Mouse (Mus musculus) thymus, postnatal 10 days (tissue): ENCODE data around the gene Mrpl4.
A peak's percentile ranks its signal among the peaks of the same experiment; 100 is the strongest.

Source experiments
- DNase-seq, 2 experiments: peaks; one replicate each; pipeline ENCODE4 v3.0.0; 2021; ENCODE audit warnings: low spot score in 2 of 2

The Mrpl4 gene

DNA sequence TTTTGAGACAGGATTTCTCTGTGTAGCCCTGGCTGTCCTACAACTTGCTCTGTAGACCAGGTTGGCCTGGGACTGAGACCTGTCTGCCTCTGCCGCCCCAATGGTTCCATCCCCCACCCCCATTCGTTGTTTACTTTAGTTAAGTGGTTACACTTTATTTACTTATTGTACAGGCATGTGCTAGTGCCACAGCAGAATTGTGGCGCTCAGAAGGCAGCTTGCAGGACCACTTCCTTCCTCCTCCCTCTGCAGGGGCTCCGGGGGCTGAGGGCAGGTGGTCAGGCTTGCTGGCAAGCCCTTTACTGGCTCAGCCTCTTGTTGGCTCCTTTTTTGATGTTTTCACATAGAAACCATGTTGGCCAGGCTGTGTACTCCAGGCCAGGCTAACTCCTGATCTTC lies 14.6 kb downstream of the Mrpl4 start:
- peak in 1 of 2 experiments; percentile 13 for DNase-seq

GRCm38 (mm10) chr9:21018600-21018999 lies 16.1 kb downstream of the Mrpl4 start:
- DNase-seq: no peak

DNA sequence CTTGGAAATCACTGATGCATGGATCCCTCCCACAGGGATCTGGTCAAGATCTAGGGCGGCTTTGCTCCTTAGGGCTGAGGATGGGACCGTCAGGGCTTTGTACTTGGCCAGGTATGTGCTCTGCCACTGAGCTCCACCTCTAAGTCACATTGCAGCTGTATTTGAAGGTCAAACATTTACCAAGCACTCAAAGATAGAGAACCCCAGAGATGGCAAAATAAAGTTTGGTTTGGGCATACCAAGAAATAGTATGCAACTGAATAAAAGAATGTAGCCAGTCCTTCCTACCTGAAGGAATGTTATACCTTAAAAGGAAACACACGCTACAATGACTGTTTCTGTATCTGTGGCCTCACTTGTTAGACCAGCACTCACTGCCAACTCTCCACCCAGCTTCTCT lies 18.8 kb downstream of the Mrpl4 start:
- DNase-seq: no peak

DNA sequence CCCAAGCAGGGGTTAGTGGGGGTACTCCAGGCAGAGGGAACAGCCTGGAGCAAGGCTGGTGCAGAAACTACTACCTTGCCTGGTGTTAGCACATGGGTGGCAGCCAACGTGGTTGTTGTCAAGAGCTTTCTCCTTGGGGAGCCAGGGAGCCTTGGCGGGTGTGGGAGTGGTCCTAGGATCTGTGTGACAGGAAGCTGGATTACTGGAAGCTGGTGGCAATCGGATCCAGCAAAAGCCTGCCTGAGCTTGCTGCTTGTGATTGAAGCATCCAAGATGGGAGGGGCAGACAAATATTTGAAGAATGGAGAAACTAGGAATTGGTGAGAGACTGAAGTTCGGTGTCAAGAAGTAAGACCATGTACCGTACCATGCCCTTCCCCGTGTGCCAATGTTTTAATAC lies 19.8 kb downstream of the Mrpl4 start:
- DNase-seq: no peak

GRCm38 (mm10) chr9:21022726-21023125 lies 20.2 kb downstream of the Mrpl4 start:
- DNase-seq: no peak

DNA sequence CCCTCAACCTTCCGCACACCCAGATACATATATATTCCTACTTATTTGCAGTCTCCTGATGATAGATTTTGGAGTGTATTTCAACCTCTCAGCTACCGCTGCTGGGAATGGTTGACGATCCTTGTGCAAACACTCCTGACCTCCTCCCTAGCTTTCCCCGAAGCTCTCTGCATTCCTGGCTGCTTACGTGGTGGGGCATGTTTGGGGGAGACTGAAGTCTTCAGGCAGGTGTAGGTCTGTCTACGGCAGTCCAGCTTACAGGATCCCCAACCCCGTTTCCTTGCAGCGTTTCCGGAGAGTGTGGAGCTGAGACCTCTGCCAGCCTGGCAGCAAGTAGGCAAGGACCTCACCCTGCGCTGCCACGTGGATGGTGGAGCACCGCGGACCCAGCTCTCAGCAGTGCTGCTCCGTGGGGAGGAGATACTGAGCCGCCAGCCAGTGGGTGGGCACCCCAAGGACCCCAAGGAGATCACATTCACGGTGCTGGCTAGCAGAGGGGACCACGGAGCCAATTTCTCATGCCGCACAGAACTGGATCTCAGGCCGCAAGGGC lies 22.8 kb downstream of the Mrpl4 start:
- no peak for DNase-seq

GRCm38 (mm10) chr9:21026849-21027248 lies 24.3 kb downstream of the Mrpl4 start:
- DNase-seq: no peak

DNA sequence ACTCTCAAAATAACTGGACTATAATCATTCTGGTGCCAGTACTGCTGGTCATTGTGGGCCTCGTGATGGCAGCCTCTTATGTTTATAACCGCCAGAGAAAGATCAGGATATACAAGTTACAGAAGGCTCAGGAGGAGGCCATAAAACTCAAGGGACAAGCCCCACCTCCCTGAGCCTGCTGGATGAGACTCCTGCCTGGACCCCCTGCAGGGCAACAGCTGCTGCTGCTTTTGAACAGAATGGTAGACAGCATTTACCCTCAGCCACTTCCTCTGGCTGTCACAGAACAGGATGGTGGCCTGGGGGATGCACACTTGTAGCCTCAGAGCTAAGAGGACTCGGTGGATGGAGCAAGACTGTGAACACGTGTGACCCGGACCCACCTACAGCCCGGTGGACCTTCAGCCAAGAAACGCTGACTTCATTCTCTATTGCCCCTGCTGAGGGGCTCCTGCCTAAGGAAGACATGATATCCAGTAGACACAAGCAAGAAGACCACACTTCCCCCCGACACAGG lies 25.3 kb downstream of the Mrpl4 start:
- no peak for DNase-seq

GRCm38 (mm10) chr9:21028560-21029110 lies 26.1 kb downstream of the Mrpl4 start:
- DNase-seq: no peak

DNA sequence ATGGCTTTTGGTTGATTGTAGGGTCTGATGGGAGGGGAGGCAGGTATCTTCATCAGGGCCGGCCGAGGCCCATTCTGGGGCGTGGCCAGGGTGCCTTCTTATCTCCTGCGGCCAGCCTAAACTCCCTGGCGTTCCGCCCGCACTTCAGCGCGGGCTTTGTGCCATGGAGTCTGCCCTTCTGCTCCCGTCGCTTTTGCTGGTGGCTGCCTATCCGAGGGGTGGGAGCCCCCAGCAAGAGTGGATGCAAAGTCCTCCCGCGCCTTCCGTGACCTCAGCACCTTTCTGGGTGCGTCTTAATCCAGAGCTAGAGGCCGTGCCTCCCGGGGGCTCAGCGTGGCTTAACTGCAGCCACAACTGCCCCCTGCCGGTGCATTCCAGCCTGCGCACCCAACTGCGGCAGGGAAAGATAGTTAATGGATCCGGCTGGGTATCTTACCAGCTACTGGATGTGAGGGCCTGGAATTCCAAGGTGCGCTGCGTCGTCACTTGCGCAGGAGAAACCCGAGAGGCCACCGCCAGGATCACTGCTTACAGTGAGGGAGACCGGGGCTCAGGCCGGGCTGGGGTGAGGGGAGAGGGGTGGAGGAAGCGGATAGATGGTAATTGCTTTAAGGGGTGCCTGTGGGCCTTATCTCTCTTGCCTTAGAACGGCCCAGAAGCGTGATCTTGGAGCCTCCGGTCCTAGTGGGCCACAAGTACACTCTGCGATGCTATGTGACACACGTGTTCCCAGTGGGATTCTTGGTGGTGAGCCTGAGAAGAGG lies 26.9 kb downstream of the Mrpl4 start, which contains the start of gene Icam4:
TSS of gene Icam4 (plus strand) at position 83 of the 764 bp plus-strand sequence.
- peak; percentile 63 to 78 for DNase-seq

- DNase-seq: no peak
These were observed 27.6 kb downstream of the Mrpl4 start for GRCm38 (mm10) chr9:21030055-21030600.

DNA sequence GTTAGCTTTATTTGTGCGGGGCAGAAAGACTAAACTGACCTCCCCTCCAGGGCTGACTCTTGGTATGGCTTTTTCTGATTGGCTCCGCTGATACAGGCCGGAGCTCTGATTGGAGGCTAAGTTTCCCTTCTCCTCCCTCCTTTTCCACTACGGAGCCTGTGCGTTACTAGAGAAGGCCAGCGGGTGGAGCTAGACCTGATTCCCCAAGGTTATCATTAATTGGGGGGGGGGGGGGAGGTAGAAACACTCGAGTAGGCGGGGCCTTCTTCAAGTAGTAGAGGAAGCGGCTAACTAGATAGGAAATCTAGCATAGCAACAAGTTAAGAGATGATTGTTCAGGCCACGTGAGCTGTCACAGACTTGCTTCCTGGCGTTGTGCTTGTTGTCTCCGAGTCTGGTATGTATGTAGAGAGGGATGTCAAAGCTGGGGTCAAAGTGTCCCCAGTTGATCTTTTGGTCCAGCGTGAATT lies 28.3 kb downstream of the Mrpl4 start:
- peak; percentile 86 to 87 for DNase-seq

DNA sequence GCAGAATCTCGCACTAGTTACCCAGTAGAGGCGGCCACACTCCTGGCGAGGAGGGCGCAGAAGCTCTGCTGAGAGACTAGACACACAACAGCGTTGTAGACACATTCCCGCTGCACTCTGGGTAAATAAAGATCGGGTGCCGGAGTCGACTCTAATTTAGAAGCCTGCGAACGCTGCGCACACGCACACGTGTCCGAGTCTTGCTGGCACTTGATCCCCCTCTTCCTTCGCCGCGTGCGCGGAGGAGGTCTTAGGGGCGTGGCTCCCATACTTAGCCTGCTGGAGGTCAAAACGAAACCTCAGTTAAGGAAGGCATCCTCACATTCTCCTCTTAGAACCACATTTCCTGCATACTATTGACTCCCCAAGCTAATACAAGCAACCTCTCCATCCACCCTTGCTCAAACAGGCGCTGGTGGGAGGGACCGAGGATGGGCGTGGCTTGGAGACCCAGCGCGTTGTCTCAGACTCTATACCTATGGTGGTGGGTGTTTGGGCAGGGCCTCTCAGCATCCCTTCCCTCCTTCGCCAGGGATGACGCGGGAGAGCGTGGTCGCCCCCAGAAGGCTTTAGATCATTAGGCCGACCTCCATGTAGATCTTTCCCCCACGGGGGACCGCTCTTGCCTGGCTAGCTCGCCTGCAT lies 28.8 kb downstream of the Mrpl4 start:
- DNase-seq: peak; percentile 37 to 42

DNA sequence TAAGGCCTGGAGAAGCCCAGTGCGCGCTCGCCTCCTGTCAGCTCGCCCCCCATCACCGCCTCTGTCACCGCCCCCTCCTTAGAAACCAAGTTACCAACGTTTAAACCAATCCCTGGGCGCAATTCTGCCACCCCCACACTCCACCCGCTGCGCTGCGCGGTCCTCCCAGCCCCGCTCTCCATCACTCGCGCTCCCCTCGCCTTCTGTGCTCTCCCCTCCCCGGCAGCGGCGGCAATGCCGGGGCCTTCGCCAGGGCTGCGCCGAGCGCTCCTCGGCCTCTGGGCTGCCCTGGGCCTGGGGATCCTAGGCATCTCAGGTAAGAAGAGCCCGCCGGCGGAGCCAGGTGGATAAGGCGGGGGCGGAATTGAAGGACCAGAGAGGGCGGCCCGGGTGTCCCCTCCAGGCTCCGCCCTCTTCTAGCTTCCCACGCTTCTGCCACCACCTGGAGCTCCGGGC lies 29.4 kb downstream of the Mrpl4 start, which contains the start of gene Icam5:
TSS of gene Icam5 (plus strand) at position 178 of the 456 bp plus-strand sequence.
- no peak for DNase-seq

- no peak for DNase-seq
These were observed 30.0 kb downstream of the Mrpl4 start for GRCm38 (mm10) chr9:21032491-21032890.

DNA sequence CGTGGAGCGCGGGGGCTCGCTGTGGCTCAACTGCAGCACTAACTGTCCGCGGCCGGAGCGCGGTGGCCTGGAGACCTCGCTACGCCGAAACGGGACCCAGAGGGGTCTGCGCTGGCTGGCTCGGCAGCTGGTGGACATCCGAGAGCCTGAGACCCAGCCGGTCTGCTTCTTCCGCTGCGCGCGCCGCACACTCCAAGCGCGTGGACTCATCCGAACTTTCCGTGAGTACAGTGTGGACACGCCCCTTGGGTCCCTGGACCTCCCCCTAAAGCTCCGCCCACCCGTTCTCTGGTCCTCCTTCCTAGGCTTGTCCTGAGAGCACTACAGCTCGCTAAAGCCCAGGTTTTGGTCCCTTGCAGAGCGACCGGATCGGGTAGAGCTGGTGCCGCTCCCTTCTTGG lies 30.6 kb downstream of the Mrpl4 start:
- DNase-seq: peak; percentile 30 to 42

GRCm38 (mm10) chr9:21034481-21035085 lies 32.0 kb downstream of the Mrpl4 start:
- DNase-seq: no peak

DNA sequence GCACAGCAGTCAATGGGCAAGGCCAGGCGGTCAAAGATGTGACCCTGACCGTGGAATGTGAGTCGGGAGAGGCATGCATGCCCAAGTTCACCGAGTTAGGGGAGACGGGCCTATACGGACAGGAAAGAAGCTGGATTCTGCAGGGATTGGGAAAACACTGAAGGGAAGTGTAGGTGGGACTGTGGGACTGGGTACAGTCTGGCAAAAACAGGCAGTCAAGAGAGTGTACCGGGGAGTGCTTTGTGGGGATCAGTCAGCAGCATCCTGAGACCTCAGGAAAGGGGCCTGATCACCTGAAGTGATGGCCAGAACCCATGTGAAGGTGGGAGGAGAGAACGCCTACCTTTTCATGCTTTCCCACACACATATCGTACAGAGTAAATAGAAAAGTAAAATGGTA lies 33.0 kb downstream of the Mrpl4 start:
- no peak for DNase-seq

DNA sequence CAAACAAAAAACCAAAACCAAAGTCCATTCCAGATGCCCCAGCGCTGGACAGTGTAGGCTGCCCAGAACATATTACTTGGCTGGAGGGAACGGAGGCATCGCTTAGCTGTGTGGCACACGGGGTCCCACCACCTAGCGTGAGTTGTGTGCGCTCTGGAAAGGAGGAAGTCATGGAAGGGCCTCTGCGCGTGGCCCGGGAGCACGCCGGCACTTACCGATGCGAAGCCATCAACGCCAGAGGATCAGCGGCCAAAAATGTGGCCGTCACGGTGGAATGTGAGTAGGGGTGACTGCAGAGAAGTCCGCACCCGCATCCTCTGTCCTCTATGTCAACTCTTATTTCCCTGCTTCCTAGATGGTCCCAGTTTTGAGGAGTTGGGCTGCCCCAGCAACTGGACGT lies 33.6 kb downstream of the Mrpl4 start:
- DNase-seq: no peak

DNA sequence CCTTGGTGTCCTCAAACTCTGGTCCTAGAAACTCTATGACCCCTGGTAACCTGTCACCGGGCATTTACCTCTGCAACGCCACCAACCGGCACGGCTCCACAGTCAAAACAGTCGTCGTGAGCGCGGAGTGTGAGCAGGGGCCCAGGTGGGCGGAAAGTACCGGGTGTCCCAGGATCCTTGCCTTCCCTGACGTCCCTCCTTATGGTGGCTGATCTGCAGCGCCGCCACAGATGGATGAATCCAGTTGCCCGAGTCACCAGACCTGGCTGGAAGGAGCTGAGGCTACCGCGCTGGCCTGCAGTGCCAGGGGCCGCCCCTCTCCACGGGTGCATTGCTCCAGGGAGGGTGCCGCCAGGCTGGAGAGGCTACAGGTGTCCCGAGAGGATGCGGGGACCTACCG lies 34.1 kb downstream of the Mrpl4 start:
- no peak for DNase-seq

GRCm38 (mm10) chr9:21037481-21037891 lies 34.9 kb downstream of the Mrpl4 start:
- no peak for DNase-seq
